Mouse (Mus musculus) brain, embryonic 14.5 days (tissue): ENCODE results near the gene Impdh2.

Experiments used
- CTCF ChIP-seq: fragments of 200-500 bp; IDR thresholded peaks from 2 replicates; pipeline ENCODE4 v1.5.1; 2012; ENCODE audit warnings: inconsistent platforms, mild to moderate bottlenecking, moderate library complexity, borderline replicate concordance; ENCODE audit not compliant: insufficient read depth, insufficient read length; ENCODE audit errors: extremely low read depth
- POLR2A ChIP-seq: fragments of 200-500 bp; IDR thresholded peaks from 2 replicates; pipeline ENCODE4 v1.6.1; 2012; ENCODE audit warnings: mild to moderate bottlenecking, inconsistent platforms, borderline replicate concordance; ENCODE audit not compliant: poor library complexity, insufficient read depth, insufficient read length, severe bottlenecking; ENCODE audit errors: extremely low read depth

DNA sequence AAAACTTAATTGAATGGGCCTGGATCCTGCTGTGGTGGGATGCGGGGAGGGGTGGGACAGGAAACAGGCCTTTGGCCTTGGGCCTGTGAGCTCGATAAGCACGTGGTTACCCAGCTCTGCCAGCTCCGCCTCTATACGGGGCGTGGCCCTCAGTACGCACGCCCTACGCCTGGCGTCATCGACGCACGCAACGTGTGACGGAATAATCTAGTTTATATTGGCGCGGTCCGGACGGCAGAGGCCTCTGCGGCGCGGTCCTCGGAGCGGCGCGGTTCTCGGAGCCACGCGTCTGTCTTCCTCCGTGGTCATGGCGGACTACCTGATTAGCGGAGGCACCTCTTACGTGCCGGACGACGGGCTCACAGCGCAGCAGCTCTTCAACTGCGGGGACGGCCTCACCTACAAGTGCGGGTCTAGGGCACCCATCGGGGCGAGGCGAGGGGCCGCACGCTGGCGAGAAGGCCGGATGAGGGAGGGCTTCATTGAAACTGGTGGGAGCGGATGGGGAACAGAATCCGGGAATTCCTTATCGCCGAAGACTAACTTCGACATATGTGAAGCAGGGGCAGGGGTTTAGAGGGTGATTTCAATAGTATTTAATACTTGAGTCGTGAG lies at the start of gene Impdh2:
- no peak for TF ChIP-seq CTCF
- TF ChIP-seq POLR2A = peak; percentile 59; the same call in 1 of the 2 replicates
